Mouse (Mus musculus) embryonic fibroblast, embryonic 13.5 days (primary cell): ENCODE measurements around the gene Tmem208.
A peak's percentile ranks its signal among the peaks of the same experiment; 100 is the strongest.

ENCODE experiments used
- CTCF ChIP-seq: IDR thresholded peaks from 2 replicates; pipeline ENCODE4 v1.5.1; 2011; ENCODE audit warnings: mild to moderate bottlenecking, control low read depth, low read length, moderate library complexity, borderline replicate concordance; ENCODE audit not compliant: insufficient read depth
- POLR2A ChIP-seq: IDR thresholded peaks from 2 replicates; pipeline ENCODE4 v1.6.1; 2011; ENCODE audit warnings: low read depth, mild to moderate bottlenecking, control low read depth, low read length, moderate library complexity

DNA sequence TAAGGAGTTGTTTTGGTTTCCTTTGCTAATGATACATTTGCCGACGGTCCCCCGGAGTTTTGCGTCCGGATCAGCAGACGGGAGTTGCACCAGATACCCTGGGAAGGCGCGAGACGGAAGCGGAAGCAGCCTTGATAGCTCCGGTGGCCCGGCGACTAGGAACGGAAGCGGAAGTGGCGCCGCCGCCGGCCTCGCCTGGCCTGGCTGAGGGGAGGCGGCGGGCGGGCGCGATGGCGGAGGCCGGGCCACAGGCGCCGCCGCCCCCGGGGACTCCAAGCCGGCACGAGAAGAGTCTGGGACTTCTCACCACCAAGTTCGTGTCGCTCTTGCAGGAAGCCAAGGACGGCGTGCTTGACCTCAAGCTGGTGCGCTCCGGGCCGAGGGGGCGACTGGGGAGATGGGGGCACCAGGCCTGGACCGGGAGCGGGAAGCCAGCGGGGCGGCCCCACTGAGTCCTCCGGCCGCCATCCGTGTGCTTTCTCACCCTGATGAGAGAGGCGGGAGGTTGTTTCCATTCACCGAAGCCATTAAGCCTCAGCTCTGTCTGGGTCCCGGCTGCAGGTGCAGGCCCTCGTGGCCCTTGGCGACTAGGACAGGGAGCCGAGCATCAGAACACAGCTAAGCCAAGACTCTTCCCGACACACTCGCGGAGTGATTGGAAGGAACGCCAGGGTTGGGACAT, 28.5 kb upstream of the Tmem208 start, which contains the start of gene E2f4:
- no peak for TF ChIP-seq CTCF
- TF ChIP-seq POLR2A, result peak; percentile 58
